Mouse (Mus musculus) mesoderm, embryonic 11.5 days (tissue): ENCODE measurements around the gene Mgme1.

Experiments
- DNase-seq: peaks from one replicate; pipeline ENCODE4 v3.0.0-alpha.2; 2012; ENCODE audit warnings: low read depth, low spot score

Gene Mgme1

DNA sequence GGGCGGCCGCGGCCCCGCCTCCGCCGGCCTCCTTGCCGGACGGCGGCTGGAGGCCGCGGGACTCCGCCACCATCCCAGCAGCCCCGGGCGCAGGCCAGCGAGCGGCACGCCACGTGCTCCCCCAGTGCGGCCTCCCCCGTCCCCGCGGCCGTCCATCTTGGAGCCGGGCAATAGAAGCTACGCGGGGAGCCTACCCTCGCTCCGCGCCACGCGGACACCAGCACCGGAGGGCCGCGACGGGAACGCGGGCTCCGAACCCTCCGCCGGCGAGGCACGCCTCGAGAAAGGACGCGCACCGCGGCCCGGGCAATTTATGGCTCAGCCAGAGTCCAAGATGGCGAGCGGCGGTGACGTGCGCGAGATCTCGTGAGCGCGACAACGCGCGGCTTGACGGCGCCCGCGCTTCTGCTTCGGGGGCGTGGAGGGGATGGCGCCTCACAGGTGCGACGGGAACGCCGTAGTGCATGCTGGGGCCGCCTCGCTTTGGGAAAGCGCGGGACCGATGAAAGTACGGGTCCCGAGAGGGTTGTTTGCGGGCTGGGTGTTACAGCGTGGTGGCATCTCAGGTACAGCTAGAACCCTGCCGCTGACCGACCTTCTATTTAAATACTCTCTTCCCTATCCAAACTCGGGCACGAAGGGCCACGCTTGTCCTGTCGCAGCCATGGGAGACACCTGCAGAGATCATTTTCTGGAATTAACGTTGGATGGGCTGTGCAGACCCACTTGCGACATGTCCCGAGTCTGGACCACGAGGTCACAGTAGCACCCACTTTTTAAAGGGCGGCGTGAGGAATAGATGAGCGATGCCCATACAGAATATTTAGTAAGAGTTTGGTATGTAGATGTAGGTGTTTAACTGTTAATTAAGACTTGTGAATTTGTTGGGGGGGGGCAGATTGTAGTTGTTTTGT lies at the start of gene Mgme1, which contains the start of gene Snx5:
Mgme1 (plus strand) TSS at position 157 of the 914 bp plus-strand sequence.
Snx5 (minus strand) TSS at position 400 of the 914 bp plus-strand sequence.
- DNase-seq = peak; percentile 96

DNA sequence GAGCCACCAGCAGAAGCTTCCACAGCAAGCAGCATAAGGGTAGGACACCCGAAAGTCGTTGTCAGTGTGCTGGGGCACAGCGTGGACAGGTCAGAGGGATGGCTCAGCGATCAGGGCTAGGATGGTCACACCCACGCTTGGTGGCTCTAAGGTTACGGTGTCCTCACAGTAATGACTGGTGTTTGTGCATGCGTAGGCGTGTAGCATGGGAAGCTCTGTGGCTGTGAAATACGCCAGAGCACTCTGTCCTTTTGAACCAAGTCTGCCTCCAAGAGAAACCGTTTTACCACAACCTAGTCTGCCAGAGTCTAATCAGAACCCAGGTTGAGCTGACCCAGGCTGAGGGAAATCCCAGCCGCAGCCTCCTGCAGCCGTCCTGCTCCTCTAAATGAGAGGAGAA lies 46.1 kb upstream of the Mgme1 start:
- DNase-seq = no peak

DNA sequence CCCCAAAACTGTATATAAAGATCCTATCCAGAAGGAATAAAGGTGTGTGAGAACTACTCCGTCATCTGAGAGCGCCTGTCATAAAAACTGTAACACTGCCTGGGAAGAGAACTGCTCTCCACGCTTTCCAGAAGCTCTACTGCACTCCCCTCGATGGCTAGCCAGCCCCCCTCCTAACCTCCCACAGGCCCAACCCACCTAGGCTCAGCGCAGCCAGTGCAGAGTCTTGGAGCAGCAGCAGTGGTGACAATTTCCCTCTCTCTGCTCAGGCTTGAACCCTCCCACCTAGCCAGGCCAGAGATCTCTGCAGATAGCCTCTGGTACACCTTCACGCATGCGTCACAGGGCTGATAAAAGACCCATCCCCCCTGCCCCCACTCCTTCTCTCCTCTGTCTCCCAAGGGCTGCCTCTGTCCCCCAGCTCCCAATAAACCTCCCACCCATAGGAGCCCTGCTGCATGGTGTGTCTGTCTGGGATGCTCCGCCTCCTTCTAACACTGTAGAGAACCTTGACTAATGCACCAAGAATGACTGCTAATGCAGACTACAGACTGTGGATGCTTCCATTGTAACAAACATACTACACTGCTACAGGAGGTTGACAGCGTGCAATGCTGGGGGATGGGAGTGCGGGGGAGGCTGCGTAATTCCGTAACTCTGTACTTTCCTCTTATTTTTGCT lies 43.4 kb upstream of the Mgme1 start:
- no peak for DNase-seq

DNA sequence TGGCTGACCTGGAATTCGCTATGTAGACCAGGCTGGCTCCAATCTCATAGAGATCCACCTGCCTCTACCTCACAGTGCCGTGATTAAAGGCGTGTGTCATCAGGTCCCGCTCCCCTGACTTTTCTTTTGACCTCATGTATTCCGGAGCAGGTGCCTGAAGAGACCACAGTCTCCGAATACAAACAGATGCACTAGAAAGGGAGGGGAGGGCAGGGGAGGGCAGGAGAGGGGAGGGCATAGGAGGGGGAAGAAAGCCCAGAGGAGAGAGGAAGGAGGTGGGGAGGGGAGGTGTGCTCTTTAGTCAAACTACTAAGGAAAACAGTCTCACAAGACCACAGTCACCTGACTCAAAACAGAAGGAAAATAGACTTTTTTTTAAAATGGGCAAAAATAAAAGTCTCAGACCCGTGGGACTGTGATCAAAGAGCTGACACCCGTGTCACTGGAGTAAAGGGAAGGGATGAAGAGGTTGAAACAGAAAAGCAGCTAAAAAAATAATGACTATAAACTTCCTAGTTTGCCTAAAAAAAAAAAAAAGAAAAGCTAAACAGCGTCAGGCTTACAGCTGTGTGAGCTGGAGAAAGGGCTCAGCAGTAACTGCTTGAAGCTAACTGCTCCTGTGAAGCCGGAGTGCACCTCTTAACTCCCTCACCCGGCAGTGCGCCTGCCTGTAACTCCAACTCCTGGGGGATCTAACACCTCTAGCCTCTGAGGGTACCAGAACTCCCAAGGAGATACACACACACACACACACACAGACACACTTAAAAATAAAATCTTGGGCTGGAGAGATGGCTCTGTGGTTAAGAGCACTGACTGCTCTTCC lies 41.7 kb upstream of the Mgme1 start:
- DNase-seq = no peak

DNA sequence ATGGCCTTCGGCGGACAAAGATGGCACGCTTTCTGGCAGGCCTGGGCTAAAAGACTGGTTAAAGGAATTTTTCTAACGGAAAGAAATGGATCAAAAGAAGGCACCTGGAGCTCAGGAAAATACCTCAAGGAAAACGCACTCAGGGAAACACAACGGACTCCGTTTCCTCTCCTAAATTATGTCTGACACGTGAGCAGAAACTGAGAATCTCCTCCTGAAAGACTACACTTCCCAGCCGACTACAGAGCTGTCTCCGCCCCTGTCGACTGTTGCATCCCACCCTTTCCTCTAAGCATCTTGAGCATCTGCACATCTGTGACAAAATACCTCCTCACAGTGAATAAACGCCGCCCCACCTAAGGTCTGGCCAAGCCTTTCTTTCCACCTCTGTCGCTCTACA lies 40.8 kb upstream of the Mgme1 start:
- DNase-seq = no peak

DNA sequence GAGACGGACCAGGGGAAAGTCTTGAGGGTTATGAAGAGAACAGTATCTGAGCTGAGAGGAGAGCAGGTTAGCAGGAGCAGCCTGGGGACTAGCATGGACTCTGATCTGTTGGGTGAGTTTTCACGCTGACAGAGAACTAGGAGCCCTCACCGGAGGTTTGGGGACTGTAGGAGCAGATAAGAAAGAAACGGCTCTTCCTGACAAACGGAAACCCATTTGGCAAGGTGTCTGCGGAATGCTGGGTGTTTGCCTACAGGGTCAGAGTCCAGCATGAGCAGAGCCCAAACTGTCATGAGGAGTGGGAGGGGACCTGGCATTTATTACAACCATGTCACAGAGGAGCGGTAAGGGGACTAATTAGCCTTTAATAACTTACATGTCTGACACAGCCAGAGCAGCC lies 40.0 kb upstream of the Mgme1 start:
- DNase-seq = no peak

DNA sequence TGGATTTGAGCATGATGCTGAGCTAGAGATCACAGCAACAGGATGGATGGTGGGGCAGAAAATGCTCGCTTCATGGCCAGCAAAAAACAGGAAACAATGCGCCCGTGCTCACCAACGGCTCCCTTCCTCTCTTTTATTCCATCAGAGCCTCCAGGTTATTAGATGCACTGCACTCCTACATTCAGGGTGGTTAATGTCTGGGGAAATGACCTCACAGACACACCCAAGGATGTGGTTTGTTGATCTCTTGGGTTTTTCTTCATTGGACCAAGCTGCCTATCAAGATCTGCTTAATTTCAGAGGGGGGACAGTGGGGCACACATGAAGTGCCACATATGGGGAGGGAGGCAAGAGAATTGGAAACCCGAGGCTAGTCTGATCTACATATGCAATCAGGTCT lies 39.3 kb upstream of the Mgme1 start:
- no peak for DNase-seq

DNA sequence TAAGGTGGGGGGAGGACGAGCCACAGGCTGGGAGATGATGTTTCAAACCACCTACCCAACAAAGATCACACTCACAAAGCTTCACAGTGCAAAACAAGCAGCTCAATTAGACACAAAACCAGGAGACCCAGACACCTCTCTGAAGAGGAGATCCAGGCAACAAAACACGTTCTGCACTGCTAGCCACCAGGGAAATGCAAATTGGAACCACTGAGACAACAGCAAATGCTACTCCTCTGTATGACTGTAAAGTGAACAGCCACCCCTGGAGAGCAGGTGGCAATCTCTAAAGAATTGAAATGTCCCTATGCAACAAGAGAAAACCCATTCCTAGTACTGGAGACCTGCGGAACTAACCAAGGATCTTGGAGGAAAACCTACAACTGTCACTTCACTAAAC lies 36.9 kb upstream of the Mgme1 start:
- DNase-seq = no peak

DNA sequence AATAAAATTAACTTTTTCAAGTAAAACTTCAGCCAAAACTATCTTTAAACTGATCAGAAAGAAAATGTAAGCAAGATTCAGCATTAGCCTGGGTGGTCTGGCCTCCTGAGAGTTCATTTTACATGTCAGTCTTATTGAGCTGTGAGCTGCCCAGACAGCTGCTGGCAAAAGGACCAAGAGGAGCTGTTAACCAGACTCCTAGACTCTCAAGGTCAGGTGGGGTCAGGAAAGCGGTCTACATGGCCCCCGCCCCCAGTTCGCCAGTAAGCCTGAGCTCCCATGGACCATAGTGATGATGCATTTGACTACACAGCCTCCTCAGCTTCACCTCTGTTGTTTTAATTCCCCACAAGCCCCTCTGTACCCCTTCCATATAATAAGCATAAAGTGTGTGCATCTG lies 34.7 kb upstream of the Mgme1 start:
- DNase-seq = no peak

DNA sequence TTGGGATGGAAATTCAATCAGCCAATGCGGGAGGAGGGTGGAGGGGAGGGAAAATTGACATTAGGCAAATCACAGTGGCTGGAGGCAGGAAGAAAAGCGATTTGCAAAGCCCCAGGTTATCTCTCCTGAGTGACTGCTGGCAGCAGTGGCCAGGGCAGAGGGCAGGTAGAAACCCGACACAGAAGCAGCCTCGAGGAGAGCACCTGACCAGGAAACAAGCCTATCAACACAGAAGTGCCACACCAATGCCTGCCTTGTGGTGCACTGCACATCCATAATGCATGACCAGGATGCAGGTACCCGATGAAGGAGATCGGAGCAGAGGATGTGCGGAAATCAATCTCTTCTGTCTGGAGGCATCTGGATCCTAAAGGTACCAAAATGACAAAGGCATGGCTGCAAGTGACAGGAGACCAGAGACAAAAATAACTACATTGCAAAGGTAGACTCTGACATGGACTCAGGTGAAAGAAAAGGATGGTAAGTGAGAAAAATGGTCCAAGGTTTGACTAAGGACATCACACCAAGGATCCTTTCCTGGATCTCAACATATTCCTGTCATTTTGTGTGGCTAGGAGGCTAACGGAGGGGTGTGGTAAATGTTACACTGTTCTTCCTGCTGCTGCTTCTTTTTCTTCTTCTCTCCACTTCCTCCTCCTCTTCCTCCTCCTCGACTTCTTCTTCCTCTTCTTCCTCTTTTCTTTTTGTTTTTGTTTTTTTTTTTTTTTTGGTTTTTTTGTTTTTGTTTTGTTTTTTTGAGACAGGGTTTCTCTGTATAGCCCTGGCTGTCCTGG lies 33.5 kb upstream of the Mgme1 start:
- DNase-seq = no peak

DNA sequence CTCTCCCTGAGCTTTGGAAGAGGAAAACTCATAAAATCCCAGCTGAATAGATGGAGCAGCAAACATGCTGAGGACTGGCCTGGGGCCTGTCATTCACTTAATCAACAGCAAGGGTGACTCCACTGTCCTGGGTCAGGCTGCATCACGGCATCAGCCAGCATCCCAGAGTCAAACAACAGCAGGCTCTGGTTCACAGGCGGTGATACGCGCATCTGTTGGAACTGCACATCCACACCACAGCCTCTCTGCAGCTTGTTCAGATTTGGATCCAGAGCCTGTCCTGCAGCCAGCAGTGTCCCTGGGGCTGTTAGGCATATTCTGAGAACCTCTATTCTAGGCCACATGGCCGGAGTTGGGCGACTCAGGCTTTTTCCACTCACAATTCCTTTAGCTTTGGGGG lies 32.1 kb upstream of the Mgme1 start:
- no peak for DNase-seq

DNA sequence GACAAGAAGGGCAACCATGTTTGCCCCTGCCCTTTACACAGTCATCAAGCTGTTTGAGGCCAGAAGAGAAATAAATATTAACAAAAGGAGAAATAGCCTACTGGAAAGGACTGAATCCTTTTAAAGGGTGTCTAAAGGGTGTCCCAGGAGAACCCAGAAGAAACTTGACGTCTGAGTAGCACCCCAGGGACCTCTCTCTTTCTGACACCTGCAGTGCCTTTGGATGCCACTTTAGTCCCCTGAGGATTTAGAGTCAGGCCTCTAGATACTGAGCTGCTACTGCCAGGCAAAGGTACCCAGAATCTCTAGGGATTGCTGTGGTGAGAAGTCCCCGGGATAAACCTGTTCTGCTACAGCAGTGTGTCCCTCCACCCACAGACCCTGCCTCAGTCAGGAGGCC lies 31.1 kb upstream of the Mgme1 start:
- DNase-seq = no peak

DNA sequence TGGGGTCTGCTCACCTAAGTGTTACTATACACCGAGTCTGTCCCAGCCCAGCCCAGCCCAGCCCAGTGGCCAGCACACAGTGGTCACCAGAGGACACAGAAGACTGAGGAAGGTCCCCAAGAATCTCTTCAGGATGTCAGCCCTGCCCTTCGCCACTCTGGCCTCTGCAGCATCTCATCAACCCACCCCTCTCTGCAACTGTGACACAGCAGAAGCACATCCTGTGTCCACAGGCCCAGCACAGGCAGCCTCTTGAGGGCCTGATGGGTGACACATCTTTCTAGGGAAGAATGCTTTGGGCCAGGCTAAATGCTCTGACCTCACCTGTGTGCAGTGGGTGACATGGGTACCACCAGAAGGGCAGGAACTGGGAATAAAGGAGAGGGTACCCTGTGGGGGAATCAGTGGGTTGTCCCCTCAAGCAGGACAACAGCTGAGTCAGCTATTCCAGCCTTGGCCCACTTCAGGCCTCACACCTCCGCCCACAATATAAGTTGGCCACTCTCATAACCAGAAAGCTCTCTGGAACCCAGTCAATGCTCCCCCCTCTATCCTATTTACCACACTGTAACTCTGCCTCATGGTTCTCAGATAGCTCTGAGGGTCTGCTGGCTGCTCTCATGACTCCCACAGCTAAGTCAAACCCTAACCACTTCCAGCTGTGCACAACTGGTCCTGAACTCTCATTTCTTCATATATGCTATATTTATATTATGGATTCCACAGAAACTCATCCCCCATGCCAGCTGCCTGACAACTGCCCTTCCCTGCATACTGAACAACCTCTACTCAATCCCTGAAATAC lies 30.2 kb upstream of the Mgme1 start:
- DNase-seq = no peak

DNA sequence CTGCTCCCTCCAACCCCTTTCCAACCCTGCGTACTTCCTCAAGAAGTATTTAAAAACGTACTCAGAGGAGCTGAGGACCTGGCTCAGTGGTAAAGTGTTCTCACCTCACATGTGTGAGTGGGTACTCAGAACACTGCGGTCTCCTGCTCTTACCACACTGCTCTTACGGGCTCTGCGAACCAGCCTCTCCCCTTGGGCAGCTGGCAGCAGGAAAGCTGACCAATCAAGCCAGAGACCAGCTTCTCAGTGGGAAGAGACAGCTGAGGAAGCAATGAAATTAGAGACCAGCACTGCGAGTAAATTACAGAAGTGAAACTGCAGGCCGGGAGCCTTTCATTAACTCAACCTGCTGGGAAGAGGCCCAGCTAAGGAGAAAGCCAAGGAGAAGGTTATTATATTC lies 25.0 kb upstream of the Mgme1 start:
- DNase-seq = no peak

DNA sequence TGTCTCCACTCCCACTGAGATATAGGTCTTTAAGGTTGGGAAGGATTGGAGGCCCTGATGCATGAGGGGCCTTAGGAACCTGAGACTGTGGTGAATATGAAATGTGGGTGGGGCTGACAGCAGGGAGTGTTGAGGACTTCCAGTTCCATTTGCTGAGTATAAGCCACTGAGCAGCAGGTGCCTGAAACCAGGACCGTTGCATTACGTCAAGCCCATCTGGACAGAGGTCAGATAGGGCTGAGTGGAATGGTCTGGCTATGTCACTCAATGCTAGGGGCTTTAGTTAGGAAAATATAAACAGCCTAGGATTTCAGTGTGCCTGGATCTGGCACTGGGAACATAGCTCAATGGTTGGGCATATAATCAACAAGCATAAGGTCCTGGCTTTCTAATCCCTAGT lies 24.2 kb upstream of the Mgme1 start:
- no peak for DNase-seq

DNA sequence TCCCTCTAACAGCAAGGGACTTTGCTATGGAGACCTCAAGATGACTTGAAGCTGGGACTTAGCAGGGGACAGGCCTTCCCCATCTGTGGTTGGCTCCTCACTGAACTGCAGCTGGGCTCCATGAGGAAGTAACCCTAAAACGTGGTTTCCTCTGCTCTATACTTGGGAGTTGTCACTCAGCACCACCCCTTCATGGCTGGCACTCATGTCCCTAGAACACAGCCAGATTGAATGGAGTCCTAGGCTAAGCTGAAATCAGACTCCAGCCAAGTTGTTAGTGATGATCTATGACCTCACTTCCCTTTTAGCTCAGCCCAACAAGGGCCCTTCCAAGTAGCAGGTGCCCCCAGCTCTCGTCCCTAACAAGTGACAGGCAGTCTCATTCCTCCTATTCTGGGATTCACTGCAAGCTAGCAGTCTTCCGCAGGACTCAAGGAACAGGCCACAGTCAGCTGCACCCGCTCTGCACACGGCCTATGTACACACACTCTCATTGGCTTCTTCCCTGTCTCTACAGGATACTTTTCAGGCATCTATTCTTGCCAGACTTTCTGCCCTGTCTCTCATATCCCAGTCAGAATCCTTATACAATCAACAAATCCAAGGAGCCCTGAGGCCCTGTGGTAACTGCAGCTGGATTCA lies 23.0 kb upstream of the Mgme1 start:
- no peak for DNase-seq

DNA sequence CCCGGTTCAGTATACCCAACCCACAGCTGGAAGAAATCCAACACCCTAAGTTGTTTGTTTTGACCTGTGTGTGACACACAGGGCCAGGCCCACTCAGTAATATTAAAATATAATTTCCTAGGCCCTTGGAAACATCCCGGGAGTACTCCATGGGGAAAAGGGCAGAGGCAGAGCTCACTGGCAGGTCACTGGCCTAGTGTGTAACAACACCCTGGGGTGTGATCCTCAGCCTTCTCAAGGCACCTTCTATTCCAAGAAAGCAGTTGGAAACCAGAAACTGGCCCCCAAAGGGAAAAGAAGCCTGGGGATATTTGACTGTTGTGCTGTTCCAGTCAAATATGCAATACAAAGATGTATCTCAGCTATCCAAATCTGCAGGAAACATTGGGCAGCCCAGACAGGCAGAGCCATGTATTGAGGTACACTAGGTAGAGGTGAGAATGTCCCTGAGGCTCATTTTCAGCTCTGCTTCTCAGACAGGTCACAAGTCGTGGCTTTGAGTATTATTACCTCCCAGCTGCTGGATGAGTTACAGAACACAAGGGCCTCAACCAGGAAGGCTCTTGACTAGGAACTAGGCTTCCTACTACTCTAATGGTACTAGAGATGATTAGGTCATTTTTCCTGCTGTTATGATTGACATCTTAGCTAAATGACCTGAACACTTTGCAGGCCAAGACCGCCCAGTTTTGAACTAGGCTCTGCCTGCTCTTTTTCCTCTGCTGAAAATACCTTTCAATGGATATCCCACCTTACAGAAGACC lies 21.7 kb upstream of the Mgme1 start:
- no peak for DNase-seq

DNA sequence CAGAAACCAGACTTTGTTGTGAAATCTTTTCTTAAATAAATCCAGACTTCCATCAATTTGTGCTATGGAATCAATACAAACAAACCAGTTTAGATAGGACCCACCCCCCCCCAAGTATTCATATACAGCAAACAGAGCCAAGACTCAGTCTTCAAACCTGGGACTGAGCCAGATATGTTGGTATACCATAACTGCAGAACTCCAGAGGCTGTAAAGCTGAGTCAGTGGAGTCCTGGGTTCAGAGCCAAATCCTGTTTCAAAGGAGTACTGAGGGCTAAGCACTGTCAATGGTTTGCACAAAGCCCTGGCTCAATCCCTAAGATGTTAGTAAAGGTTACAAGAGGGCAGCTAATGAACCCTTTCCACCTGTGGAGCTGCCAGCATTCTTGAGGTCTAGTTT lies 20.4 kb upstream of the Mgme1 start:
- no peak for DNase-seq

DNA sequence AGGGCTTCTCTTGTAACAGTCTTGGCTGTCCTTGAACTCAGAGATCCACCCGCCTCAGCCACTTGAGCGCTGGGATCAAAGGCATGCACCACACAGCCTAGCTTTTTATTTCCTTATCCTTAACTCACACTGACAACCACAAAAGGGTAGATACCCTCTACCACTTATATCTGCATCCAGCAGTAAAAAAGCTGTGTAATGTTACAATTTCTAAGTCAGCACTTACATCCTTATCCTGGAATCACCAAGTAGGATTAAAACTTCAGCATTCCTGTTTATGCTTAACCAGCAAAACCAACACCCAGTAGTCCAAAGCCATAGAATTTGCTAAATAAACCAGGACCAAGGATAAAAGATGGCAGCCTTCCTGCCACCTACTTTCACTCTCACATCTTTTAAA lies 7.6 kb upstream of the Mgme1 start:
- no peak for DNase-seq
